Mouse (Mus musculus) fat pad, adult 2 months (tissue): Measurements from ENCODE around the gene Mllt3.

Experiments
- DNase-seq: peaks from one replicate; pipeline ENCODE4 v3.0.0-alpha.2; 2011; ENCODE audit warnings: low read depth, low spot score; ENCODE audit errors: extremely low read depth

Mllt3 gene

GRCm38 (mm10) chr4:87788691-87789090 lies 244.5 kb downstream of the Mllt3 start:
- DNase-seq: no peak

GRCm38 (mm10) chr4:87785132-87786074 lies 247.8 kb downstream of the Mllt3 start:
- DNase-seq: peak; percentile 58

GRCm38 (mm10) chr4:87783809-87784208 lies 249.4 kb downstream of the Mllt3 start:
- no peak for DNase-seq

DNA sequence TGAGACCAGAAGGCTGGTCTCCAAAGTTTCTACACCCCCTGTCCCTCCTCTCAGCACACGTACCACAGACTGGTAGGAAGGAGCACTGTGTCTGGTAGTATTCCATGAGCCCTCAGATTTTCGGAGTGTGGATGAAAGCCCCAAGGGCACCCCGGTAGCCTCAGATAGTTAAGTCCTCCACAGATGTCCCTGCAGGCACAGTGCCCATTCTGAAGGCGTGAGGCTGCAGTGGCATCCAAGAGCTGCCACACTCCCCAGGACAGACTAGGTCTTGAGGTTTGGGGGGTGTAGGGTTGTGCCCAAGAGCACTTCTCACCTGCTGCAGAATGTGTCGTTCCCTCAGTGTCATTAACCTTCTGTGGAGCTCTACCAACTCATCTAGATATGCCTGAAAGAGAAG lies 251.2 kb downstream of the Mllt3 start:
- no peak for DNase-seq

DNA sequence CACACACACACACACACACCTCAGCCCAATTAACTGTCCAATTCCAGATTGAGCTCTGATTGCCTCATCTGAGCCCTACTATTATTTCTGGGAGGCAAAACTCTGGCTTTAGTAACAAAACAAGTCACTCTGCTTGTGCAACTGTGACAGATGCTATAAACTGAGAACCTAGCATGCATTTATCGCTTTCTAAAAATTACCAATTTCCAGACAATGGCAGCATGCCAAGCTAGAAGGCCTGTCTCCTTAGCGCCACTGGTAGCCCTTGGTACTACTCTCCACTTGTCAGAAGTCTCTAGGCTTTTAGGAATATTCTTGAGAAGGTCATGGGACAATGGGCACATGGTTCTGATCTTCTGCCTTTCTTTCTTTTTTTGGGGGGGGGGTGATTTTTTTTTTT lies 257.4 kb downstream of the Mllt3 start:
- DNase-seq: no peak

DNA sequence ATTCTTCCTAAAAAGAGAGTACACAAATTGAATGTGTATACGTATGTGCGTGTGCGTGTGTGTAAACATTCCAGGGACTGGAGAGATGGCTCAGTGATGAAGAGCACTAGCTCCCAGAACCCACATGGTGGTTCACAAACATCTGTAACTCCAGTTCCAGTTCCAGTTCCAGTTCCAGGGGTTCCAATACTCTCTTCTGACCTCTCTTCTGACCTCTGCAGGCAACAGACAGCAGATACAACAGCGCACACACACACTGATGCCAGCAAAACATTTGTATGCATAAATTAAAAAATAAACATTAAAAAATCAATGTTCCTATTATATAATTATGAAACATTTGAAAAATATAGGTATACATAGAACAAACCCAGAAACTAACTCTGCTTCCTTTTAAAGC lies 258.6 kb downstream of the Mllt3 start:
- DNase-seq: no peak

- DNase-seq: no peak
Measured at GRCm38 (mm10) chr4:87767711-87768561, 265.2 kb downstream of the Mllt3 start.

GRCm38 (mm10) chr4:87765729-87766128 lies 267.4 kb downstream of the Mllt3 start:
- no peak for DNase-seq

- no peak for DNase-seq
Measured at GRCm38 (mm10) chr4:87761075-87761474, 272.1 kb downstream of the Mllt3 start.

DNA sequence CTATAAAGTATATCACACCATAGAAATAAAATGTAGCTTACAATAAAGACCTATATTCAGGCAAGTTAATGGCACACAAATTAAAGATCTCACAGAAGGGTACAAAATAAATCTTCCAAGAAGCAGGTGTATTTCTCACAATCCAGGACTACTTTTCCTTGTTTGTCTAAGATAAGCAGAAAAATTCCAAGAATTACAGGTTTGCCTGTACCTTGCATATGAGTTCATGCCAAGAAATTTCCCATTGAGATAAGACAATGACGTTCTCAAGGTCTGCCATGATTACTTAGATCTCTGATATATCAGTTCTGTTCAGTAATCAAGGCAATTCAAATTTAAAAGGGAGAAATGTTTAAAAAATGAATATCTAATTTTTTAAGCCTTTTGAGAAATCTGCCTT lies 272.9 kb downstream of the Mllt3 start:
- DNase-seq: no peak

DNA sequence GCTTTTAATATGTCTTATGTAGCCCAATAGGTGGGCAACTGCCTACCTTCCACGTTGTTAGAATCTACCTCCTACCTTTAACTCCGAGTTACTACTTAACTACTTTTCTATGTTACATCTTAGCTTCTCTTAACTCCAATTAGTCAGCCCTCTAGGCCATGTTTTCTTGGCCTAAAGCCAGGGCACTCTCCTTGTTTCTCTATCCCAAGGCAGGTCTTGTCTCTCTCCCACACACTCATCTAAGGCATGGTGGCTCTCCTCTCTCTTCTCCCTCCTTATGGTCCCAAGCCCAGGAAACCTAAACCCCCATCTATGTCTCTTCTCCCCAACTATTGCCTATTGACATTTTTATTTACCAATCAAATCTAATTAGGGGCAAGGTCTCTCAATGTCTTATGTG lies 273.5 kb downstream of the Mllt3 start:
- DNase-seq: no peak

DNA sequence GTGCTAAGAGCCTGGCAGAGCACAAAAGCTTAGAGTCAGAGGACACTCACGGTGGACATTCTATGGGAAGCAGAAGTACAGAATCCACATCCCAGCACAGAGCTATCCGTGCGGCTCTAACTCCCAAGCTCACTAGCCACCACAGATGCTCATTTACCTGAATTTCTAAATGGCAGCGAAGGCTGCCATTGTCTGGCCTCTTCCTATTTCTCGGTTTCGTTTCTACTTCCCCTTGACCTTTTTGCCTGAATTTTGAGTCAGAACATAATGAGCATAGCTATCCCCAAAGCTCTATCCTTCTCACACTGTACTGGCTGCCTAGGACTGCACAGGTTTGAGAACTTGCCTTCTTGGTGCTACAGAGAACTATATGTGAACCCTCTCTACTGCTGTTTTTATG lies 274.1 kb downstream of the Mllt3 start:
- DNase-seq: no peak

DNA sequence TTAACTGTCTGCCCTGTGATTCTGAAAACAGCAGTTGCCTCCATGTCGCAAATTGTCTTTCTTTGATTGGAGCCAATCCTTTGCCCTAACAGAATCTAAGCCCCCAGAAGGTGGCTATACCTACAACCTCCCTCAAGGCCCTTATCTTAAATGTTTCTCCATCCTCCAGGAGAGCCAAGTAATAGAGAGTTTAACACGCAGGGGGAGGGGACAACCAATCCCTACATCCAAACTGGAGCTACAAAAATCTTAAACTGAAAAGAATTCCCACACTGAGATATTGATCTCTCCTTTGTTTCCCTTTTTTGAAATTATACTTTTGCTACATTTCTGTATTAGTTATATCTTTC lies 281.7 kb downstream of the Mllt3 start:
- no peak for DNase-seq

GRCm38 (mm10) chr4:87750856-87751514 lies 282.2 kb downstream of the Mllt3 start:
- no peak for DNase-seq

DNA sequence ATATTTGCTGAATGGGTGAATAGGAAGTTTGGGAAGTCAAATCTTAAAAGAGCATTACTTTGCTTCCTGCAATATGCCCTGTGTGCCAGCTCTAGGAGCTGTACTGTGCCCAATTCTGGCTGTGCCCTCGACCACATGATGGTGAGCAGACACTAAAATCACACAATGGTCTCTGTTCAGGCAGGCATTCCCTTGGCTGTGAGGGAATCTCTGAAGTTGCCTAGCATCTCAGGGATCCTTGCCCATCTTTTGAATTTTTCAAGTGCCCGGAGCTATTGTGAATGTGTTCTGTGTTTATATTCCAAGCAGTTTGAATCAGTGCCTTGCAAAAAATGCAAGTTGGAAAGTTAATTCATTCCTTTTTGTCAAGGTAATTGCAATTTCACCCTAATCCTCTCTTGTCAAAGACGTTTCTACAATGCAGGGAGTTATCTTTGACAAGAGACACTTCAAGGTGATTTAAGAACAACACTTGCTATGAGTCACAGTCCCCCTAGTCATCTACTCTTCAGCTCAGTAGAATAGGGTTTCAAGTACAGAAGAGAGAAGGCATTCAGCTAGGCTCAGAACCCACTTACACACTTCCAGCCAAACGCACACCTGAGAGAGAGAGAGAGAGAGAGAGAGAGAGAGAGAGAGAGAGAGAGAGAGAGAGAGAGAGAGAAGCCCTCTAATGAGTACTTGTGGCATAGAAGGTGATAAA lies 283.5 kb downstream of the Mllt3 start:
- no peak for DNase-seq

DNA sequence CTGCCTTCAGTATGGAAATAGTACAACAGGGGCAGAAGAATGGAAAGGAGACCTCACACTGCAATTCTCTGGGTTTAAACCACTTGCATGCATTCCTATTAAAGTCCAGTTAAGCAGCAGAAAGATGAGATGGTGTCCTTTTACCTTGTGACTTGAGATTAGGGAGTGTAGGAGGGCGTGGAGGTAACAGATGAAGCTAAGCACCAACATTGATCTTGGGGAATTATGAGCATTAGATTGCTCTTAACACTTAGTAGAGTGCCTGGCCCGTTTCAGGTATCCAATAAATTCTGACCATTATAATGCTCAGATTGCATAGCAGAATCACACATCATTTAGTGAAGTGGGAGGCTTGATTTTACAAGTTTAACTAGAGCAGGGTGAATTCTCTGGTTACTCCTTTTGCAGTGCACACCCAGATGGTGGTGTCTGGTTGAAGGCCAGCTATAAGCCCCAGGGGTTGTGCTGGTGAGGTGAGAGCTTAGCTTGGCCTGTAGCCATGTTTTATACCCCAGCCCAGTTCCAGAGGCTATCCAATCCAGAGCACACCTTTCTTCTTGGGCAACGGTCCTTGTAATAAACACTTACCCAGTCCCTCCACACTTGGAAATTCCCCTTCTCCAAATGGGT lies 288.0 kb downstream of the Mllt3 start:
- no peak for DNase-seq

DNA sequence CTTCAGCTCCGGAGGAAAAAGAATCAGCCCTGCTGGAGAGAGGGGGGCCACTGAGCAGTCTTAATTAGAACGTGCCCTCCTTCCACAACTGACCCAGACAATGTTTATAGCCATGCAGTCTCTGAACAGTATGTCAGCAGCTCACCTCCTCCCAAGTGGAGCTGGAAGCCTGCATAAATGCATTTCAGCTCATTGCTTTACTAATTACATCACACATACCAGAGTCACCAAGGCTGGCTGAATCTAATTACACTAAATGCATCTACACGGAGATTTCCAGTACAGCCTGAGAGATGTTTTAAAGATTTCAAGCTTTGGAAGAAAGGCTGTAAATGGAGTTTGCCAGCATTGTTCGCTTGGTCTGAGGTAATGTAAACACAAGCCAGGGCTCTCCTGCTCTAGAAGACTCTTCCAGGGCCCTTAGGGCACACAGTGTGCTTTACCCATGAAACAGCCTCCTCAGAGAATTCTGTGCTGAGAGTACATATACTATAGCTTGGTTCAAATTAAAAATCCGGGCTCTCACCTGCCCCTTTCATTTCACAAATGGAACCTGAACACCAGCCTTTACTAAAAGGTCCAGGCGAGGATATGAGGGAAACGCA lies 293.5 kb downstream of the Mllt3 start:
- DNase-seq: no peak

GRCm38 (mm10) chr4:87739104-87739503 lies 294.1 kb downstream of the Mllt3 start:
- DNase-seq: peak; percentile 95

DNA sequence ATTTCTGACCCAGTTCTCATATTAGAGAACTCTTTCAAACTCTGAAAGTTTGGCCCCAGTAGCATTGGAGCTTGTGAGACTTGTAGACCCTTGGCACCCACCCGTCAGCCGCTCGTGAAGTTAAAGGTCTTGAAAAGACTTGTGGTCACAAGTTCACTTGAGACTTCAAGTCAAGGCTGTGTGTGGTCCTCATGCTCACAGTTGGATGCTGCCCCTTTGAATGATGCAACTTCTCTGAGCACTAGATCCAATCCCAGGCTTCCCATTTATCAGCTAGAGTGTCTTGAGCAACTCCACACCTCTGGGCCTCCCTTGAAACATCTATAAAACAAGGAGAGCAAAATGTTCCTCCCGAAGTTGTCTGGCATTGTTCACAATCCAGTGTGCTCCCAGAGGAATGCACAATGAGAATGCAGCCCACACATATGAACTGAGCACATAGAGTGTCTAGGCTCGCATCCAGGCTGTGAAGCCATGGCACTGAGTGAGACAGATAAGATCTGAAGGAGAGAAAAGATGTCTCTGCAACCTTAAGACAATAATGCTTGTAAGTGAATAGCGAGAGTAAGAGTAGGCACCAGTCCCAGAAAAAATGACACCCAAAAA lies 295.9 kb downstream of the Mllt3 start:
- DNase-seq: peak; percentile 82

- DNase-seq: no peak
Measured at GRCm38 (mm10) chr4:87736779-87737178, 296.4 kb downstream of the Mllt3 start.
